Mouse (Mus musculus) ES-Bruce4 (cell line): ENCODE data around the gene Krtap5-4.

Experiments used
- CTCF ChIP-seq: IDR thresholded peaks from one replicate; pipeline ENCODE4 v1.8.1; 2011; ENCODE audit warnings: low read depth, low read length
- EP300 ChIP-seq: IDR thresholded peaks from 2 replicates; pipeline ENCODE4 v1.6.1; 2011; ENCODE audit warnings: low read depth, low read length; ENCODE audit not compliant: insufficient read depth
- POLR2A ChIP-seq: IDR thresholded peaks from one replicate; pipeline ENCODE4 v1.8.1; 2011; ENCODE audit warnings: low read length; ENCODE audit not compliant: insufficient read depth

DNA sequence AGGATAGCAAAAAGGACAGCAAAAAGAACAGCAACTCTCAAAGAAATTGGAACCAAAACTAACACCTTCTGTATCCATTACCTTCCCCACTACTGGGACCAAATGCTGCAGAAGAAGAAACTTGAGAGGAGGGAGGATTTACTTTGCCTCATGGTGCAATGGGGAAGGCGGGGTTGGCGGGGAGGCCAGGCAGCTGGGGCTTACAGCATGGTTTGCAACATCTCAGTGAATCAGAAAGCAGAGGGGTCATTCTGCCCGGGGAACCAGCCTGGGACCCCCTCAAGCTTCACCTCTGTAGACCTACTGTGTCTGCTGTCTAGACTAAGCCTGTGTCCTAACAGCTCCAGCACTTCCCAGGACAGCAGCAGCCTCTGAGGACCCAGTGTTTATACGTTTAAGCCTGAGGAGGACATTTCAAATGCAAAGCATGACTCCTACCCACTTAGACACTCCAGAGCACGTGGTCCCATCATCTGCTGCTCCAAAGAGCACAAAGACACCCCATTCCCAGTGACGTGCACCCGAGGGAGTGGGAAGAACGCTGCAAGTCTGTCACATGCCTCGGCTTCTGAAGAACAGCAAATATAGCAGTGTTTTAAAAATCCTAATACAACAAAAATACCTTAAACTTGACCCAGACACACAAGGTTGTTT, 46.1 kb downstream of the Krtap5-4 start:
- no peak for TF ChIP-seq CTCF
- TF ChIP-seq POLR2A: no peak
- TF ChIP-seq EP300: no peak
